Mouse (Mus musculus) left cerebral cortex, adult 2 months (tissue): Measurements from ENCODE around the gene 2310030G06Rik. TPM values are rescaled to one million over a fixed set of nuclear protein-coding genes. Genes with fewer than 3 reads are reported as not detected.

Source experiments
- DNase-seq, 2 experiments: peaks; one replicate each; pipeline ENCODE4 v3.0.0; 2021 to 2022; ENCODE audit warnings: low spot score in 2 of 2, mixed read lengths in 1 of 2; ENCODE audit errors: extremely low spot score in 1 of 2
- H3K27ac ChIP-seq: fragments of 200-600 bp; 2 replicates; pipeline ENCODE4 v1.8.1; 2022
- H3K4me3 ChIP-seq: fragments of 200-600 bp; 2 replicates; pipeline ENCODE4 v1.8.1; 2022
- CTCF ChIP-seq: fragments of 200-600 bp; IDR thresholded peaks from 2 replicates; pipeline ENCODE4 v1.8.1; 2022; ENCODE audit warnings: antibody characterized with exemption, mild to moderate bottlenecking, moderate library complexity
- intact Hi-C: fragments of 180-260 bp; cut with DNase I; formaldehyde crosslinking; loops from one replicate; pipeline ENCODE4 v1.15.1; 2025
- total RNA-seq, 2 experiments: library from RNA; stranded (reverse); gene quantifications; 2 replicates each; pipeline ENCODE4 v1.2.3; 2021

Gene 2310030G06Rik
- total RNA-seq, 2 experiments from 2014 or later = 2.8 to 3.2 TPM

GRCm38 (mm10) chr9:50724147-50724546, 22.2 kb downstream of the 2310030G06Rik start:
- Histone ChIP-seq H3K4me3 (no peak overlapping the region), H3K27ac (no peak overlapping the region)
- no peak for TF ChIP-seq CTCF
- intact Hi-C loops = no loop called here
- DNase-seq = no peak

GRCm38 (mm10) chr9:50723406-50723805, 22.9 kb downstream of the 2310030G06Rik start:
- peak overlapping the region; percentile 44; the same call in 1 of the 2 replicates for H3K27ac ChIP-seq
- intact Hi-C loops = no loop called here
- no peak overlapping the region for H3K4me3 ChIP-seq
- TF ChIP-seq CTCF = no peak
- DNase-seq = peak in 1 of 2 experiments; percentile 50

- H3K4me3 ChIP-seq = no peak overlapping the region
- no peak overlapping the region for H3K27ac ChIP-seq
- no peak for DNase-seq
- intact Hi-C loops = no loop called here
- TF ChIP-seq CTCF = no peak
These were observed 23.9 kb downstream of the 2310030G06Rik start for GRCm38 (mm10) chr9:50722451-50722911.

GRCm38 (mm10) chr9:50721061-50721460, 25.3 kb downstream of the 2310030G06Rik start:
- Histone ChIP-seq H3K27ac (peak overlapping the region; percentile 38; the same call in 1 of the 2 replicates), H3K4me3 (no peak overlapping the region)
- no peak for DNase-seq
- intact Hi-C loops = no loop called here
- no peak; the same call in 1 of the 2 replicates for TF ChIP-seq CTCF

GRCm38 (mm10) chr9:50718878-50719277, 27.5 kb downstream of the 2310030G06Rik start:
- no peak overlapping the region for H3K4me3 ChIP-seq
- intact Hi-C loops = no loop called here
- no peak overlapping the region for H3K27ac ChIP-seq
- no peak for TF ChIP-seq CTCF
- DNase-seq = no peak

- no peak for TF ChIP-seq CTCF
- H3K27ac ChIP-seq = no peak overlapping the region
- DNase-seq = no peak
- no peak overlapping the region for H3K4me3 ChIP-seq
- intact Hi-C loops = no loop called here
These were observed 32.1 kb downstream of the 2310030G06Rik start for GRCm38 (mm10) chr9:50714188-50714587.

GRCm38 (mm10) chr9:50711337-50711736, 35.0 kb downstream of the 2310030G06Rik start:
- intact Hi-C loops = no loop called here
- H3K27ac ChIP-seq = no peak overlapping the region
- no peak overlapping the region for H3K4me3 ChIP-seq
- DNase-seq = no peak
- no peak for TF ChIP-seq CTCF

GRCm38 (mm10) chr9:50709108-50709507, 37.2 kb downstream of the 2310030G06Rik start:
- no peak overlapping the region for H3K4me3 ChIP-seq
- H3K27ac ChIP-seq = no peak overlapping the region
- intact Hi-C loops = loop anchor here (2.0 kb wide), 2 partner anchors 26 to 60 kb away; partner anchors contain the start of gene Fdxacb1
- DNase-seq = no peak
- peak; percentile 75 for TF ChIP-seq CTCF

GRCm38 (mm10) chr9:50704907-50705306, 41.4 kb downstream of the 2310030G06Rik start:
- intact Hi-C loops = no loop called here
- no peak for TF ChIP-seq CTCF
- Histone ChIP-seq H3K27ac (no peak overlapping the region), H3K4me3 (no peak overlapping the region)
- no peak for DNase-seq

GRCm38 (mm10) chr9:50700921-50701691, 45.2 kb downstream of the 2310030G06Rik start:
- Histone ChIP-seq H3K4me3 (no peak overlapping the region), H3K27ac (peak overlapping the region; percentile 36)
- intact Hi-C loops = no loop called here
- peak in 1 of 2 experiments; percentile 23 for DNase-seq
- TF ChIP-seq CTCF = peak; percentile 40

- TF ChIP-seq CTCF = no peak
- Histone ChIP-seq H3K27ac (peak overlapping the region; percentile 95), H3K4me3 (peak overlapping the region; percentile 82)
- DNase-seq = peak; percentile 55 to 57
- intact Hi-C loops = loop anchor here (1.0 to 10.0 kb wide), 4 partner anchors 28 to 456 kb away; partner anchors contain the start of gene Fdxacb1
These were observed 47.6 kb downstream of the 2310030G06Rik start for GRCm38 (mm10) chr9:50698418-50699409.
